9 mouse cellular contexts compared by ENCODE assay signal in the genomic region with DNA sequence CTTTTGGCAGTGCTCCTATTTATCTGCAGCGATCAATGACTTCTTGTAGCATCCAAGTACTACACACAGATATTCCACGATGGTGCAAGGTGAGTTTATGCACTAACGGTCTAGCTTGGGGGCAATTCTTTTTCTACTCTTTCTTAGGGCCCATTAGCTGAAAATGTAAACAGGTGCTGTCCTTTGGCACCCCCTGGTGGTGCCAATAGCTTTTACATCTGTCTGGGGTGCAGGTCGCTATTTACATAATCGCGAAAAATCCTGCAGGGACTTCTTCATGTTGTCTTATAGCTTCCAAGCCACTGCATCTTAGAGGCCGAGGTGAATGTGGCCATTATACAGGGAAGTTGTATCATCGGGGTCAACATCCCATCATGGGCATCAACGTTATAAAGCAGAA.
DNase-seq lines count a peak whose midpoint lies in the region; ATAC-seq and TF ChIP-seq lines count a peak whose summit lies in the region.
"Had no signal": no experiment of that assay in that cellular context is flagged by ENCODE, and none has a peak within 500 bp of the region (broad histone marks: within the 10 kb centered on the region; RNA-seq: fewer than 3 reads in every experiment).

No protein-coding gene starts in this region.

- peak; percentile 82 for TF ChIP-seq CTCF in intestine, postnatal 0 days (IDR thresholded peaks at IDR 0.05; ENCODE audit: low read depth)

- no peak overlapping the region for H3K4me2 ChIP-seq in intestine, postnatal 0 days (replicated peaks; ENCODE audit: low read depth)
- no peak overlapping the region for H3K4me2 ChIP-seq in intestine, embryonic 15.5 days (replicated peaks)
- peak overlapping the region; percentile 29; the same call in 1 of the 2 replicates for H3K4me2 ChIP-seq in heart, embryonic 14.5 days (ENCODE audit: low read length)

- H3K9me3 ChIP-seq in intestine, postnatal 0 days (ENCODE audit: control insufficient read depth): no peaks in the 10 kb centered on the region
- no peaks in the 10 kb centered on the region for H3K9me3 ChIP-seq in intestine, embryonic 15.5 days
- no peaks in the 10 kb centered on the region for H3K9me3 ChIP-seq in heart, embryonic 14.5 days (ENCODE audit: control insufficient read depth, low read length)

- no peak overlapping the region for H3K4me3 ChIP-seq in intestine, postnatal 0 days (ENCODE audit: low read depth, low read length)
- H3K4me3 ChIP-seq in intestine, embryonic 15.5 days (replicated peaks): no peak overlapping the region
- H3K4me3 ChIP-seq in heart, embryonic 14.5 days (ENCODE audit: control insufficient read depth in 1 of 2, insufficient read depth in 1 of 2, low read depth in 1 of 2, low read length in 2 of 2): no peak overlapping the region
- H3K4me3 ChIP-seq: megakaryocyte, embryonic 14.5 days had no signal

- H3K27me3 ChIP-seq in intestine, postnatal 0 days (replicated peaks; ENCODE audit: control insufficient read depth, insufficient read depth, low read length): no peaks in the 10 kb centered on the region
- no peaks in the 10 kb centered on the region for H3K27me3 ChIP-seq in intestine, embryonic 15.5 days (replicated peaks)
- H3K27me3 ChIP-seq in heart, embryonic 14.5 days (ENCODE audit: control insufficient read depth, insufficient read depth, low read length): no peaks in the 10 kb centered on the region
- H3K27me3 ChIP-seq: megakaryocyte, embryonic 14.5 days had no signal

- H3K4me1 ChIP-seq in intestine, postnatal 0 days (replicated peaks; ENCODE audit: control insufficient read depth, insufficient read depth, low read length): no peaks in the 10 kb centered on the region
- 0 out of 2 replicates have a peak, but pooled peaks cover 6% of the 10 kb centered on the region for H3K4me1 ChIP-seq in intestine, embryonic 15.5 days (replicated peaks)
- peaks cover 4 to 8% of the 10 kb centered on the region in 2 experiments for H3K4me1 ChIP-seq in heart, embryonic 14.5 days (ENCODE audit: control insufficient read depth in 2 of 2, insufficient read depth in 2 of 2, low read length in 2 of 2)
- H3K4me1 ChIP-seq: megakaryocyte, embryonic 14.5 days had no signal

- no peak overlapping the region for H3K27ac ChIP-seq in intestine, postnatal 0 days (ENCODE audit: low read depth, low read length)
- H3K27ac ChIP-seq in intestine, embryonic 15.5 days: no peak overlapping the region
- no peak overlapping the region for H3K27ac ChIP-seq in heart, embryonic 14.5 days (replicated peaks in 1 of 2; ENCODE audit: control insufficient read depth in 1 of 2, insufficient read depth in 1 of 2, low read depth in 2 of 2, low read length in 2 of 2)

- 43% methylated on average over 9 of the region's 9 CpGs for WGBS in intestine, postnatal 0 days
- 40% methylated on average over 9 of the region's 9 CpGs for WGBS in intestine, embryonic 15.5 days
- WGBS in heart, embryonic 14.5 days: 35% methylated on average over 9 of the region's 9 CpGs

- DNase-seq in adrenal gland, adult 18-20 months (ENCODE audit: low spot score in 2 of 2): peak; percentile 54
- peak; percentile 76 for DNase-seq in embryo, embryonic 9.5 days (ENCODE audit: extremely low spot score)
- DNase-seq in layer of hippocampus, postnatal 14 days (ENCODE audit: low spot score in 2 of 2): peak; percentile 58 to 67
- DNase-seq in mesoderm, embryonic 11.5 days (ENCODE audit: low read depth, low spot score): peak; percentile 84
- peak; percentile 32 to 40 for DNase-seq in urinary bladder, postnatal 36 days (ENCODE audit: low spot score in 2 of 2)

- no peak overlapping the region for H3K9ac ChIP-seq in intestine, postnatal 0 days (ENCODE audit: low read depth, low read length)
- no peak overlapping the region for H3K9ac ChIP-seq in intestine, embryonic 15.5 days
- H3K9ac ChIP-seq in heart, embryonic 14.5 days (ENCODE audit: low read length): no peak overlapping the region

- H3K36me3 ChIP-seq in intestine, postnatal 0 days (ENCODE audit: control insufficient read depth, insufficient read depth): no peaks in the 10 kb centered on the region
- H3K36me3 ChIP-seq in intestine, embryonic 15.5 days: no peaks in the 10 kb centered on the region
- H3K36me3 ChIP-seq in heart, embryonic 14.5 days (ENCODE audit: control insufficient read depth, insufficient read depth, low read length): no peaks in the 10 kb centered on the region

- no peak for ATAC-seq in intestine, postnatal 0 days
- no peak for ATAC-seq in intestine, embryonic 15.5 days
- no peak for ATAC-seq in heart, embryonic 14.5 days (ENCODE audit: insufficient number of reproducible peaks, insufficient read depth, low FRiP score, low read depth)
